Mouse (Mus musculus): ENCODE results near the gene Nudt22. TPM values are rescaled to one million over a fixed set of nuclear protein-coding genes. Genes with fewer than 3 reads are reported as not detected.
A peak's percentile ranks its signal among the peaks of the same experiment; 100 is the strongest.

Nudt22 gene
- polyA plus RNA-seq, 1 experiment: 11.1 TPM

DNA sequence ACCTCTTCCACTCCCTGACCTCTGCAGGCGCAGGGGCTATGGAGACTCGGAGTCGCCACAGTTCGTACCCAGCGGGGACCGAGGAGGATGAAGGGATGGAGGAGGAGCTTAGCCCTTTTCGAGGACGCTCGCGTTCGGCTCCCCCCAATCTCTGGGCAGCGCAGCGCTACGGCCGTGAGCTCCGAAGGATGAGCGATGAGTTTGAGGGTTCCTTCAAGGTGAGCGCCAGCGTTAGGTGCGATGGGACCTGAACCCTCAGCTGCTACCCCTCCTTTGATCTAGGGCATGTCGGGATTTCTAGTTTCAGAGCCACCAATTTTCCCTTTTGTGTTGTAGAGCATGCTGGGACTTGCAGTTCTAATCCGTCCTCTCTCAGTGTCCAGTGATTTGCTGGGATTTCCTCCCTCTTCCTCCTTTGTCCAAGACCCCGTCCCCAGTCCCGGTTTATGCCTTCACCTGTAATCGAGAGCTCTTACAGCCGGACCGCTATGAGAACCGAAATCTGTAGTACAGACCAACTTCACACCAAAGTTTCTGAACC, 45.2 kb downstream of the Nudt22 start:
- peak overlapping the region; percentile 91 for H3K27ac ChIP-seq (ENCODE audit: insufficient read depth, low read depth, low read length)
- H3K4me1 ChIP-seq (ENCODE audit: control insufficient read depth, insufficient read depth, low read length): peaks cover 31% of the 10 kb centered on the region
- TF ChIP-seq POLR2A (IDR thresholded peaks at IDR 0.05; ENCODE audit: borderline replicate concordance, low read depth, low read length): no peak
- TF ChIP-seq CTCF (IDR thresholded peaks at IDR 0.05; ENCODE audit: low read depth, low read length): no peak
- peak overlapping the region; percentile 86 for H3K4me3 ChIP-seq (ENCODE audit: insufficient read depth, low read length)

- Histone ChIP-seq H3K4me1 (ENCODE audit: control insufficient read depth, insufficient read depth, low read length) (peaks cover 31% of the 10 kb centered on the region), H3K27ac (ENCODE audit: insufficient read depth, low read depth, low read length) (no peak overlapping the region), H3K4me3 (ENCODE audit: insufficient read depth, low read length) (peak overlapping the region; percentile 86)
- TF ChIP-seq POLR2A (IDR thresholded peaks at IDR 0.05; ENCODE audit: borderline replicate concordance, low read depth, low read length) (no peak), CTCF (IDR thresholded peaks at IDR 0.05; ENCODE audit: low read depth, low read length) (no peak)
These were observed 46.0 kb downstream of the Nudt22 start for GRCm38 (mm10) chr19:6949951-6950350.

- H3K4me1 ChIP-seq (ENCODE audit: control insufficient read depth, insufficient read depth, low read length): peaks cover 31% of the 10 kb centered on the region
- H3K27ac ChIP-seq (ENCODE audit: insufficient read depth, low read depth, low read length): no peak overlapping the region
- no peak for TF ChIP-seq POLR2A (IDR thresholded peaks at IDR 0.05; ENCODE audit: borderline replicate concordance, low read depth, low read length)
- TF ChIP-seq CTCF (IDR thresholded peaks at IDR 0.05; ENCODE audit: low read depth, low read length): no peak
- H3K4me3 ChIP-seq (ENCODE audit: insufficient read depth, low read length): no peak overlapping the region
These were observed 46.4 kb downstream of the Nudt22 start for GRCm38 (mm10) chr19:6949532-6949931.

DNA sequence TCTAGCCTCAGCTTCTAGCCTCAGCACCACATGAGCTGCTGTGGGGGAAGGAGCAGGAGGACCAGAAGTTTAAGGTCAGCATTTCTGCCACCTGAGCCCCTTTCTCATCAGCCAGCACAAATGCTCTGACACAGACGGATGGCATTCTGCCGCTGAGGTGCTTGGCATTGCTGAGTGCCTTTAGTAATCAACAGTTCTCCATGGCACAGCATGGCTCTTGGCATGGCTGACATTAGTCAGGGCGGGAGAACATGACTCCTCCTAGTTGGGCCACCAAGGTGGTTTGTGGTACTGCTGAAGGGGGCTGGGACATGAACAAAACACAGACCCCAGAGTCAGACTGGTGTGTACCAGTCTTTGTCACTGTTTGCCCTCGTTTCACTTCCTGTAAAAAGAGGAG, 47.7 kb downstream of the Nudt22 start:
- Histone ChIP-seq H3K27ac (ENCODE audit: insufficient read depth, low read depth, low read length) (no peak overlapping the region), H3K4me3 (ENCODE audit: insufficient read depth, low read length) (no peak overlapping the region), H3K4me1 (ENCODE audit: control insufficient read depth, insufficient read depth, low read length) (peaks cover 32% of the 10 kb centered on the region)
- TF ChIP-seq CTCF (IDR thresholded peaks at IDR 0.05; ENCODE audit: low read depth, low read length): no peak
- TF ChIP-seq POLR2A (IDR thresholded peaks at IDR 0.05; ENCODE audit: borderline replicate concordance, low read depth, low read length): no peak

DNA sequence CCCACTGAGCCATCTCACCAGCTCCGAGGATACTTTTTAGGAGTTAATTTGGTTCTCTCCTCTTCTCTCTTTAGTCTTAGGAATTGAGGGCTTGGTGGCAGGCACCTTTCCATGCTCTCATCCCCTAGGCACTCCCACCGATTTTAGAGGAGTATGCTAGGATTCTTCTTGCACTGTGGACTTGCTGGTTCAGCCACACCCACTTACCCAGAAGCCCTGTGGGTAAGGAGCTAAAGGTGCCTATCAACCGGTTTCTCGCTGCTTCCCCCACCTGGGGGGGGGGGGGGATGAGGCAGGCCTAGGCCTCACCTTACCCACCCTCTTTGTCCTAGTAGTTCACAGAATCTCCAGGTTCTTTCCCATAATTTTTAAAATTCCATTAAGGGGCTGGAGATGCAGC, 48.2 kb downstream of the Nudt22 start:
- H3K4me1 ChIP-seq (ENCODE audit: control insufficient read depth, insufficient read depth, low read length): peaks cover 27% of the 10 kb centered on the region
- no peak for TF ChIP-seq POLR2A (IDR thresholded peaks at IDR 0.05; ENCODE audit: borderline replicate concordance, low read depth, low read length)
- TF ChIP-seq CTCF (IDR thresholded peaks at IDR 0.05; ENCODE audit: low read depth, low read length): no peak
- H3K27ac ChIP-seq (ENCODE audit: insufficient read depth, low read depth, low read length): no peak overlapping the region
- no peak overlapping the region for H3K4me3 ChIP-seq (ENCODE audit: insufficient read depth, low read length)

GRCm38 (mm10) chr19:6943709-6944108, 52.2 kb downstream of the Nudt22 start:
- no peak overlapping the region for H3K27ac ChIP-seq (ENCODE audit: insufficient read depth, low read depth, low read length)
- H3K4me1 ChIP-seq (ENCODE audit: control insufficient read depth, insufficient read depth, low read length): peaks cover 19% of the 10 kb centered on the region
- no peak overlapping the region for H3K4me3 ChIP-seq (ENCODE audit: insufficient read depth, low read length)
- no peak for TF ChIP-seq POLR2A (IDR thresholded peaks at IDR 0.05; ENCODE audit: borderline replicate concordance, low read depth, low read length)
- no peak for TF ChIP-seq CTCF (IDR thresholded peaks at IDR 0.05; ENCODE audit: low read depth, low read length)

Other genes with a start within 250 kb of the Nudt22 start
- 17.9 and 20.5 TPM in 2 replicates for gene Rps6ka4, start 155.5 kb downstream of the Nudt22 start, polyA plus RNA-seq (2012; ENCODE audit: insufficient read depth, insufficient read length, missing spikeins)
- gene Ccdc88b, start 137.9 kb downstream of the Nudt22 start, polyA plus RNA-seq (2012; ENCODE audit: insufficient read depth, insufficient read length, missing spikeins): 31.8 and 33.2 TPM in 2 replicates
- gene Trmt112, start 86.4 kb downstream of the Nudt22 start, polyA plus RNA-seq (2012; ENCODE audit: insufficient read depth, insufficient read length, missing spikeins): 71.2 and 82.0 TPM in 2 replicates
- 349 and 382 TPM in 2 replicates for gene Prdx5, start 86.0 kb downstream of the Nudt22 start, polyA plus RNA-seq (2012; ENCODE audit: insufficient read depth, insufficient read length, missing spikeins)
- 35.3 and 41.6 TPM in 2 replicates for gene Esrra, start 74.3 kb downstream of the Nudt22 start, polyA plus RNA-seq (2012; ENCODE audit: insufficient read depth, insufficient read length, missing spikeins)
- gene Catsperz, start 70.7 kb downstream of the Nudt22 start, polyA plus RNA-seq (2012; ENCODE audit: insufficient read depth, insufficient read length, missing spikeins): not detected in 2 replicates
- not detected in 2 replicates for gene Kcnk4, start 61.6 kb downstream of the Nudt22 start, polyA plus RNA-seq (2012; ENCODE audit: insufficient read depth, insufficient read length, missing spikeins)
- gene Bad, start 54.3 kb downstream of the Nudt22 start, polyA plus RNA-seq (2012; ENCODE audit: insufficient read depth, insufficient read length, missing spikeins): 36.2 and 38.5 TPM in 2 replicates
- gene Gpr137, start 53.6 kb downstream of the Nudt22 start, polyA plus RNA-seq (2012; ENCODE audit: insufficient read depth, insufficient read length, missing spikeins): 31.6 and 36.4 TPM in 2 replicates
- gene Ppp1r14b, start 21.1 kb downstream of the Nudt22 start, polyA plus RNA-seq (2012; ENCODE audit: insufficient read depth, insufficient read length, missing spikeins): 64.2 and 73.7 TPM in 2 replicates
- gene Plcb3, start 19.6 kb downstream of the Nudt22 start, polyA plus RNA-seq (2012; ENCODE audit: insufficient read depth, insufficient read length, missing spikeins): 39.8 and 40.6 TPM in 2 replicates
- gene Fkbp2, start 15.6 kb downstream of the Nudt22 start, polyA plus RNA-seq (2012; ENCODE audit: insufficient read depth, insufficient read length, missing spikeins): 118 and 126 TPM in 2 replicates
- gene Vegfb, start 8.5 kb downstream of the Nudt22 start, polyA plus RNA-seq (2012; ENCODE audit: insufficient read depth, insufficient read length, missing spikeins): 30.1 and 39.9 TPM in 2 replicates
- gene Dnajc4, start 3.5 kb downstream of the Nudt22 start, polyA plus RNA-seq (2012; ENCODE audit: insufficient read depth, insufficient read length, missing spikeins): 26.8 and 32.2 TPM in 2 replicates
- 1.7 and 2.5 TPM in 2 replicates for gene Trpt1, start within 50 bp of the Nudt22 start, polyA plus RNA-seq (2012; ENCODE audit: insufficient read depth, insufficient read length, missing spikeins)
- gene Fermt3, start 23.4 kb upstream of the Nudt22 start, polyA plus RNA-seq (2012; ENCODE audit: insufficient read depth, insufficient read length, missing spikeins): 179 and 190 TPM in 2 replicates
- 54.7 and 56.2 TPM in 2 replicates for gene Stip1, start 43.9 kb upstream of the Nudt22 start, polyA plus RNA-seq (2012; ENCODE audit: insufficient read depth, insufficient read length, missing spikeins)
- gene Macrod1, start 60.7 kb upstream of the Nudt22 start, polyA plus RNA-seq (2012; ENCODE audit: insufficient read depth, insufficient read length, missing spikeins): 14.9 and 18.3 TPM in 2 replicates
- gene Flrt1, start 109.6 kb upstream of the Nudt22 start, polyA plus RNA-seq (2012; ENCODE audit: insufficient read depth, insufficient read length, missing spikeins): not detected in 2 replicates
- 88.1 and 91.4 TPM in 2 replicates for gene Otub1, start 210.2 kb upstream of the Nudt22 start, polyA plus RNA-seq (2012; ENCODE audit: insufficient read depth, insufficient read length, missing spikeins)
- 562 and 638 TPM in 2 replicates for gene Cox8a, start 221.5 kb upstream of the Nudt22 start, polyA plus RNA-seq (2012; ENCODE audit: insufficient read depth, insufficient read length, missing spikeins)
- gene Naa40, start 245.1 kb upstream of the Nudt22 start, polyA plus RNA-seq (2012; ENCODE audit: insufficient read depth, insufficient read length, missing spikeins): 26.0 and 27.4 TPM in 2 replicates